Mouse (Mus musculus): ENCODE data around the gene G6pdx. TPM values are rescaled to one million over a fixed set of nuclear protein-coding genes. Genes with fewer than 3 reads are reported as not detected.

The G6pdx gene
- polyA plus RNA-seq, 1 experiment from 2014 or later, result 44.1 TPM

GRCm38 (mm10) chrX:74367512-74367911 lies 61.5 kb downstream of the G6pdx start:
- Histone ChIP-seq H3K27me3 (ENCODE audit: control insufficient read depth, insufficient read depth, low read depth, low read length) (no peaks in the 10 kb centered on the region), H3K4me3 (ENCODE audit: low read length) (peak overlapping the region; percentile 65), H3K27ac (ENCODE audit: low read length) (no peak overlapping the region), H3K9me3 (ENCODE audit: control insufficient read depth, low read length) (no peaks in the 10 kb centered on the region), H3K4me1 (replicated peaks; ENCODE audit: control insufficient read depth, insufficient read depth, low read length) (peaks cover 11% of the 10 kb centered on the region), H3K36me3 (ENCODE audit: control insufficient read depth, insufficient read depth, low read length) (peaks cover 3% of the 10 kb centered on the region; the same call in 1 of the 2 replicates), H3K9ac (ENCODE audit: low read length) (peak overlapping the region; percentile 84), H3K4me2 (ENCODE audit: low read depth, low read length) (peak overlapping the region; percentile 63)
- WGBS, result 48% methylated on average over 10 of the region's 10 CpGs
- ATAC-seq (ENCODE audit: low read depth), result no peak

Other genes with a start within 250 kb of the G6pdx start
- 372 and 374 TPM in 2 replicates for gene Flna, start 179.4 kb downstream of the G6pdx start, polyA plus RNA-seq (2015; fragmentation: Nextera tagmentation; extraction: Ambion mirVana)
- gene Emd, start 174.5 kb downstream of the G6pdx start, polyA plus RNA-seq (2015; fragmentation: Nextera tagmentation; extraction: Ambion mirVana), result 24.9 and 25.4 TPM in 2 replicates
- 826 and 850 TPM in 2 replicates for gene Rpl10, start 158.4 kb downstream of the G6pdx start, polyA plus RNA-seq (2015; fragmentation: Nextera tagmentation; extraction: Ambion mirVana)
- 81.9 and 91.7 TPM in 2 replicates for gene Taz, start 147.3 kb downstream of the G6pdx start, polyA plus RNA-seq (2015; fragmentation: Nextera tagmentation; extraction: Ambion mirVana)
- gene Dnase1l1, start 146.9 kb downstream of the G6pdx start, polyA plus RNA-seq (2015; fragmentation: Nextera tagmentation; extraction: Ambion mirVana), result 17.4 and 18.6 TPM in 2 replicates
- gene Atp6ap1, start 132.1 kb downstream of the G6pdx start, polyA plus RNA-seq (2015; fragmentation: Nextera tagmentation; extraction: Ambion mirVana), result 141 and 153 TPM in 2 replicates
- gene Gdi1, start 124.2 kb downstream of the G6pdx start, polyA plus RNA-seq (2015; fragmentation: Nextera tagmentation; extraction: Ambion mirVana), result 204 and 211 TPM in 2 replicates
- gene Fam50a, start 116.2 kb downstream of the G6pdx start, polyA plus RNA-seq (2015; fragmentation: Nextera tagmentation; extraction: Ambion mirVana), result 64.9 and 65.6 TPM in 2 replicates
- 7.5 and 9.9 TPM in 2 replicates for gene Plxna3, start 100.1 kb downstream of the G6pdx start, polyA plus RNA-seq (2015; fragmentation: Nextera tagmentation; extraction: Ambion mirVana)
- gene Lage3, start 75.6 kb downstream of the G6pdx start, polyA plus RNA-seq (2015; fragmentation: Nextera tagmentation; extraction: Ambion mirVana), result 109 and 117 TPM in 2 replicates
- 85.5 and 86.2 TPM in 2 replicates for gene Ubl4a, start 56.0 kb downstream of the G6pdx start, polyA plus RNA-seq (2015; fragmentation: Nextera tagmentation; extraction: Ambion mirVana)
- 19.1 and 21.8 TPM in 2 replicates for gene Slc10a3, start 55.8 kb downstream of the G6pdx start, polyA plus RNA-seq (2015; fragmentation: Nextera tagmentation; extraction: Ambion mirVana)
- gene Fam3a, start 35.9 kb downstream of the G6pdx start, polyA plus RNA-seq (2015; fragmentation: Nextera tagmentation; extraction: Ambion mirVana), result 42.5 and 45.8 TPM in 2 replicates
- 21.0 and 21.1 TPM in 2 replicates for gene Ikbkg, start 35.9 kb downstream of the G6pdx start, polyA plus RNA-seq (2015; fragmentation: Nextera tagmentation; extraction: Ambion mirVana)
- not detected in 2 replicates for gene Gm6880, start 52.2 kb upstream of the G6pdx start, polyA plus RNA-seq (2015; fragmentation: Nextera tagmentation; extraction: Ambion mirVana)
- gene Olfr1326-ps1, start 145.7 kb upstream of the G6pdx start, polyA plus RNA-seq (2015; fragmentation: Nextera tagmentation; extraction: Ambion mirVana), result not detected in 2 replicates
- gene Olfr1325, start 163.5 kb upstream of the G6pdx start, polyA plus RNA-seq (2015; fragmentation: Nextera tagmentation; extraction: Ambion mirVana), result not detected in 2 replicates
- not detected in 2 replicates for gene Gm5640, start 216.4 kb upstream of the G6pdx start, polyA plus RNA-seq (2015; fragmentation: Nextera tagmentation; extraction: Ambion mirVana)

All from lung, embryonic 16.5 days (tissue).